Mouse (Mus musculus): ENCODE data around the gene Rere.

GRCm38 (mm10) chr4:150404583-150404982 lies 123.1 kb downstream of the Rere start:
- no peak for TF ChIP-seq CTCF (IDR thresholded peaks at IDR 0.05; ENCODE audit: low read depth)
- no peak for TF ChIP-seq EP300 (IDR thresholded peaks at IDR 0.05; ENCODE audit: low read depth)

Measured in liver, embryonic 14.5 days (tissue).